Mouse (Mus musculus): Measurements from ENCODE around the gene Armc9. TPM values are rescaled to one million over a fixed set of nuclear protein-coding genes. Genes with fewer than 3 reads are reported as not detected.

Gene Armc9
- polyA plus RNA-seq, 1 experiment from 2014 or later: 30.5 TPM

- peak overlapping the region; percentile 69 for H3K4me3 ChIP-seq (ENCODE audit: low read length)
- WGBS: under 1% methylated on average over 64 of the region's 65 CpGs
- H3K4me1 ChIP-seq (ENCODE audit: control insufficient read depth, insufficient read depth, low read length): no peaks in the 10 kb centered on the region
- H3K36me3 ChIP-seq (ENCODE audit: control insufficient read depth, insufficient read depth, low read length): no peaks in the 10 kb centered on the region
- peak overlapping the region; percentile 63 for H3K9ac ChIP-seq (ENCODE audit: low read depth, low read length)
- no peaks in the 10 kb centered on the region for H3K9me3 ChIP-seq (ENCODE audit: control insufficient read depth, low read length)
- H3K4me2 ChIP-seq (replicated peaks; ENCODE audit: low read depth, low read length): peak overlapping the region; percentile 98
- no peak overlapping the region for H3K27ac ChIP-seq (ENCODE audit: low read depth, low read length)
- peak; percentile 90 for ATAC-seq (ENCODE audit: low FRiP score, low TSS enrichment)
- peaks cover 12% of the 10 kb centered on the region; the same call in 1 of the 2 replicates for H3K27me3 ChIP-seq (ENCODE audit: control insufficient read depth, insufficient read depth, low read length)
Observed at GRCm38 (mm10) chr1:86303063-86303872, 148.7 kb downstream of the Armc9 start.

- H3K36me3 ChIP-seq (ENCODE audit: control insufficient read depth, insufficient read depth, low read length): no peaks in the 10 kb centered on the region
- peaks cover 12% of the 10 kb centered on the region; the same call in 1 of the 2 replicates for H3K27me3 ChIP-seq (ENCODE audit: control insufficient read depth, insufficient read depth, low read length)
- 3% methylated on average over 16 of the region's 16 CpGs for WGBS
- H3K4me1 ChIP-seq (ENCODE audit: control insufficient read depth, insufficient read depth, low read length): no peaks in the 10 kb centered on the region
- peak overlapping the region; percentile 63 for H3K9ac ChIP-seq (ENCODE audit: low read depth, low read length)
- no peak for ATAC-seq (ENCODE audit: low FRiP score, low TSS enrichment)
- no peak overlapping the region for H3K27ac ChIP-seq (ENCODE audit: low read depth, low read length)
- H3K9me3 ChIP-seq (ENCODE audit: control insufficient read depth, low read length): no peaks in the 10 kb centered on the region
- peak overlapping the region; percentile 69 for H3K4me3 ChIP-seq (ENCODE audit: low read length)
- peak overlapping the region; percentile 98 for H3K4me2 ChIP-seq (replicated peaks; ENCODE audit: low read depth, low read length)
Observed at GRCm38 (mm10) chr1:86303873-86304250, 149.3 kb downstream of the Armc9 start.

- ATAC-seq (ENCODE audit: low FRiP score, low TSS enrichment): no peak
- no peaks in the 10 kb centered on the region for H3K9me3 ChIP-seq (ENCODE audit: control insufficient read depth, low read length)
- no peak overlapping the region for H3K4me3 ChIP-seq (ENCODE audit: low read length)
- H3K4me1 ChIP-seq (ENCODE audit: control insufficient read depth, insufficient read depth, low read length): no peaks in the 10 kb centered on the region
- no peaks in the 10 kb centered on the region for H3K36me3 ChIP-seq (ENCODE audit: control insufficient read depth, insufficient read depth, low read length)
- no peak overlapping the region for H3K9ac ChIP-seq (ENCODE audit: low read depth, low read length)
- no peak overlapping the region for H3K4me2 ChIP-seq (replicated peaks; ENCODE audit: low read depth, low read length)
- H3K27me3 ChIP-seq (ENCODE audit: control insufficient read depth, insufficient read depth, low read length): peaks cover 12% of the 10 kb centered on the region; the same call in 1 of the 2 replicates
- H3K27ac ChIP-seq (ENCODE audit: low read depth, low read length): no peak overlapping the region
- WGBS: 79% methylated on average over 3 of the region's 3 CpGs
Observed at GRCm38 (mm10) chr1:86306686-86307085, 152.1 kb downstream of the Armc9 start.

GRCm38 (mm10) chr1:86307177-86307762 lies 152.7 kb downstream of the Armc9 start:
- H3K4me1 ChIP-seq (ENCODE audit: control insufficient read depth, insufficient read depth, low read length): no peaks in the 10 kb centered on the region
- no peak for ATAC-seq (ENCODE audit: low FRiP score, low TSS enrichment)
- H3K36me3 ChIP-seq (ENCODE audit: control insufficient read depth, insufficient read depth, low read length): no peaks in the 10 kb centered on the region
- no peak overlapping the region for H3K27ac ChIP-seq (ENCODE audit: low read depth, low read length)
- no peak overlapping the region for H3K9ac ChIP-seq (ENCODE audit: low read depth, low read length)
- H3K9me3 ChIP-seq (ENCODE audit: control insufficient read depth, low read length): no peaks in the 10 kb centered on the region
- no peak overlapping the region for H3K4me3 ChIP-seq (ENCODE audit: low read length)
- peaks cover 12% of the 10 kb centered on the region; the same call in 1 of the 2 replicates for H3K27me3 ChIP-seq (ENCODE audit: control insufficient read depth, insufficient read depth, low read length)
- no peak overlapping the region for H3K4me2 ChIP-seq (replicated peaks; ENCODE audit: low read depth, low read length)
- WGBS: 78% methylated on average over 7 of the region's 7 CpGs

- H3K4me3 ChIP-seq (ENCODE audit: low read length): no peak overlapping the region
- no peak overlapping the region for H3K4me2 ChIP-seq (replicated peaks; ENCODE audit: low read depth, low read length)
- H3K36me3 ChIP-seq (ENCODE audit: control insufficient read depth, insufficient read depth, low read length): no peaks in the 10 kb centered on the region
- H3K9ac ChIP-seq (ENCODE audit: low read depth, low read length): no peak overlapping the region
- no peaks in the 10 kb centered on the region for H3K4me1 ChIP-seq (ENCODE audit: control insufficient read depth, insufficient read depth, low read length)
- ATAC-seq (ENCODE audit: low FRiP score, low TSS enrichment): 0 out of 2 replicates have a peak, but pooled peaks have one; percentile 21
- peaks cover 12% of the 10 kb centered on the region; the same call in 1 of the 2 replicates for H3K27me3 ChIP-seq (ENCODE audit: control insufficient read depth, insufficient read depth, low read length)
- 55% methylated on average over 4 of the region's 4 CpGs for WGBS
- H3K27ac ChIP-seq (ENCODE audit: low read depth, low read length): no peak overlapping the region
- no peaks in the 10 kb centered on the region for H3K9me3 ChIP-seq (ENCODE audit: control insufficient read depth, low read length)
Observed at GRCm38 (mm10) chr1:86307871-86308641, 153.5 kb downstream of the Armc9 start.

- Histone ChIP-seq H3K4me2 (replicated peaks; ENCODE audit: low read depth, low read length) (no peak overlapping the region), H3K4me3 (ENCODE audit: low read length) (no peak overlapping the region), H3K27me3 (ENCODE audit: control insufficient read depth, insufficient read depth, low read length) (peaks cover under 1% of the 10 kb centered on the region; the same call in 1 of the 2 replicates), H3K9me3 (ENCODE audit: control insufficient read depth, low read length) (no peaks in the 10 kb centered on the region), H3K36me3 (ENCODE audit: control insufficient read depth, insufficient read depth, low read length) (no peaks in the 10 kb centered on the region), H3K9ac (ENCODE audit: low read depth, low read length) (no peak overlapping the region), H3K27ac (ENCODE audit: low read depth, low read length) (no peak overlapping the region), H3K4me1 (ENCODE audit: control insufficient read depth, insufficient read depth, low read length) (no peaks in the 10 kb centered on the region)
- ATAC-seq (ENCODE audit: low FRiP score, low TSS enrichment): no peak
- 85% methylated on average over 7 of the region's 7 CpGs for WGBS
Observed at GRCm38 (mm10) chr1:86309270-86309833, 154.8 kb downstream of the Armc9 start.

- ATAC-seq (ENCODE audit: low FRiP score, low TSS enrichment): no peak
- H3K27me3 ChIP-seq (ENCODE audit: control insufficient read depth, insufficient read depth, low read length): no peaks in the 10 kb centered on the region
- H3K36me3 ChIP-seq (ENCODE audit: control insufficient read depth, insufficient read depth, low read length): no peaks in the 10 kb centered on the region
- WGBS: 35% methylated on average over 15 of the region's 15 CpGs
- H3K9ac ChIP-seq (ENCODE audit: low read depth, low read length): no peak overlapping the region
- H3K4me3 ChIP-seq (ENCODE audit: low read length): no peak overlapping the region
- H3K9me3 ChIP-seq (ENCODE audit: control insufficient read depth, low read length): no peaks in the 10 kb centered on the region
- H3K4me2 ChIP-seq (replicated peaks; ENCODE audit: low read depth, low read length): no peak overlapping the region
- H3K27ac ChIP-seq (ENCODE audit: low read depth, low read length): no peak overlapping the region
- no peaks in the 10 kb centered on the region for H3K4me1 ChIP-seq (ENCODE audit: control insufficient read depth, insufficient read depth, low read length)
Observed at GRCm38 (mm10) chr1:86310536-86311310, 156.1 kb downstream of the Armc9 start.

GRCm38 (mm10) chr1:86311467-86312005 lies 157.0 kb downstream of the Armc9 start:
- Histone ChIP-seq H3K4me2 (replicated peaks; ENCODE audit: low read depth, low read length) (no peak overlapping the region), H3K9ac (ENCODE audit: low read depth, low read length) (no peak overlapping the region), H3K9me3 (ENCODE audit: control insufficient read depth, low read length) (no peaks in the 10 kb centered on the region), H3K27me3 (ENCODE audit: control insufficient read depth, insufficient read depth, low read length) (no peaks in the 10 kb centered on the region), H3K4me3 (ENCODE audit: low read length) (no peak overlapping the region), H3K36me3 (ENCODE audit: control insufficient read depth, insufficient read depth, low read length) (no peaks in the 10 kb centered on the region), H3K4me1 (ENCODE audit: control insufficient read depth, insufficient read depth, low read length) (no peaks in the 10 kb centered on the region), H3K27ac (ENCODE audit: low read depth, low read length) (no peak overlapping the region)
- 24% methylated on average over 10 of the region's 10 CpGs for WGBS
- 0 out of 2 replicates have a peak, but pooled peaks have one; percentile 30 for ATAC-seq (ENCODE audit: low FRiP score, low TSS enrichment)

Measured in kidney, embryonic 14.5 days (tissue).